Mouse (Mus musculus) regulatory T cell (primary cell): ENCODE results near the gene Pgrmc2.

Experiments
- in situ Hi-C: fragments of 300-600 bp; cut with MboI, MseI; formaldehyde crosslinking; loops from one replicate; pipeline ENCODE4 v1.15.1; 2025; ENCODE audit warnings: high pct_unique_total_duplicates

Gene Pgrmc2

GRCm38 (mm10) chr3:41082885-41083789 is at the start of gene Pgrmc2:
Gene Pgrmc2, minus strand, starts transcription at chr3:41083046.
- in situ Hi-C loops, result no loop called here

GRCm38 (mm10) chr3:41124000-41124294 is 41.1 kb upstream of the Pgrmc2 start:
- in situ Hi-C loops, result no loop called here

- in situ Hi-C loops, result no loop called here
These were observed 40.5 kb upstream of the Pgrmc2 start for GRCm38 (mm10) chr3:41123190-41123999.

GRCm38 (mm10) chr3:41118173-41118572 is 35.3 kb upstream of the Pgrmc2 start:
- in situ Hi-C loops, result no loop called here

GRCm38 (mm10) chr3:41117447-41117846 is 34.6 kb upstream of the Pgrmc2 start:
- in situ Hi-C loops, result no loop called here

GRCm38 (mm10) chr3:41113186-41113585 is 30.3 kb upstream of the Pgrmc2 start:
- in situ Hi-C loops, result no loop called here

- in situ Hi-C loops, result no loop called here
These were observed 25.5 kb upstream of the Pgrmc2 start for GRCm38 (mm10) chr3:41108306-41108785.

- in situ Hi-C loops, result no loop called here
These were observed 24.9 kb upstream of the Pgrmc2 start for GRCm38 (mm10) chr3:41107600-41108305.

- in situ Hi-C loops, result no loop called here
These were observed 19.1 kb upstream of the Pgrmc2 start for GRCm38 (mm10) chr3:41101905-41102304.

- in situ Hi-C loops, result no loop called here
These were observed 17.3 kb upstream of the Pgrmc2 start for GRCm38 (mm10) chr3:41100157-41100556.

GRCm38 (mm10) chr3:41099672-41100071 is 16.8 kb upstream of the Pgrmc2 start:
- in situ Hi-C loops, result no loop called here

GRCm38 (mm10) chr3:41093210-41093609 is 10.4 kb upstream of the Pgrmc2 start:
- in situ Hi-C loops, result no loop called here

GRCm38 (mm10) chr3:41092311-41092710 is 9.5 kb upstream of the Pgrmc2 start:
- in situ Hi-C loops, result no loop called here

GRCm38 (mm10) chr3:41090839-41091238 is 8.0 kb upstream of the Pgrmc2 start:
- in situ Hi-C loops, result no loop called here

- in situ Hi-C loops, result no loop called here
These were observed 4.2 kb upstream of the Pgrmc2 start for GRCm38 (mm10) chr3:41087071-41087470.

- in situ Hi-C loops, result no loop called here
These were observed 1.6 kb upstream of the Pgrmc2 start for GRCm38 (mm10) chr3:41084421-41084820.

- in situ Hi-C loops, result no loop called here
These were observed 905 bp upstream of the Pgrmc2 start for GRCm38 (mm10) chr3:41083790-41084112.

GRCm38 (mm10) chr3:41082520-41082884 is 344 bp downstream of the Pgrmc2 start:
- in situ Hi-C loops, result no loop called here

GRCm38 (mm10) chr3:41081474-41082301 is 1.2 kb downstream of the Pgrmc2 start:
- in situ Hi-C loops, result no loop called here

- in situ Hi-C loops, result no loop called here
These were observed 2.1 kb downstream of the Pgrmc2 start for GRCm38 (mm10) chr3:41080724-41081123.

GRCm38 (mm10) chr3:41078673-41079072 is 4.2 kb downstream of the Pgrmc2 start:
- in situ Hi-C loops, result no loop called here
